Mouse (Mus musculus): Measurements from ENCODE around the gene Cyp2w1. TPM values are rescaled to one million over a fixed set of nuclear protein-coding genes. Genes with fewer than 3 reads are reported as not detected.

Cyp2w1 gene
- polyA plus RNA-seq, 1 experiment = 2.0 TPM

DNA sequence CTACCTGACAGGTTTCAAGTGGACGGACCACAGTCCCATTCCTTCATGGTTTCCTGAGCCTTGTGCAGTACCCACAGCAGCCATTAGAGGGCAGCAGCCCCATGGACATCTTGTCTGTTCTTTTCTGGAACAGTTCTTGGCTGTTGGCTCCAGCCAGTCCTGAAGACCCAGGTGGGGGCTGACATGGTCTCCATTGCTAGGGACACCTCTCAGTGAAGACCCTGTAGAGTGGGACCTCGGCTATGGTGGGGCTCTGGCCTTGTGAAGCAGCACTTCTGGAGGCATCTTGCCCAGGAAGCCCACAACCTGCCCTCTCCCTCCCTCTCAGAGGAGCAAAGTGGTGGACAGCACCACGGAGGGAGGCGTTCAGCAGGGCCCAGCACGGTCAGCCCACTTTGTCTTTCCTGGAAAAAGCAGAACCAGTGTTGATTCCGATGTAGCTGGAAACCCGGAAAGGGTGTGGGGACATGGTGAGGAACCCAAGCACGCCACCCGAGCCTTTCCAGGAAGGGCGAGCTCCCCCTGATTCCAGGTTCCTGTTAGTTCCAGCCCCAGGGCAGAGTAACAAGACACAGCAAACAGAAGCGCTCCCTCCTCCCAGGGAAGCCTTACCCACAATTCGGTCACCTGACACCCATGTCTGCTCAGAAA is 12.0 kb downstream of the Cyp2w1 start:
- 29% methylated on average over 12 of the region's 12 CpGs for WGBS
- Histone ChIP-seq H3K36me3 (ENCODE audit: control insufficient read depth, insufficient read depth, low read length) (no peaks in the 10 kb centered on the region), H3K27me3 (ENCODE audit: control insufficient read depth, insufficient read depth, low read length) (no peaks in the 10 kb centered on the region), H3K27ac (ENCODE audit: insufficient read depth, low read depth, low read length) (peak overlapping the region; percentile 64), H3K4me3 (ENCODE audit: low read depth, low read length) (no peak overlapping the region), H3K4me1 (ENCODE audit: control insufficient read depth, insufficient read depth, insufficient read length, low read length) (peaks cover 3% of the 10 kb centered on the region; the same call in 1 of the 2 replicates)
- TF ChIP-seq POLR2A (IDR thresholded peaks at IDR 0.05; ENCODE audit: low read depth, low read length) = no peak
- peak; percentile 95; the same call in 1 of the 2 replicates for TF ChIP-seq CTCF (IDR thresholded peaks at IDR 0.05; ENCODE audit: extremely low read depth, insufficient read length, insufficient replicate concordance, low read depth, low read length)

DNA sequence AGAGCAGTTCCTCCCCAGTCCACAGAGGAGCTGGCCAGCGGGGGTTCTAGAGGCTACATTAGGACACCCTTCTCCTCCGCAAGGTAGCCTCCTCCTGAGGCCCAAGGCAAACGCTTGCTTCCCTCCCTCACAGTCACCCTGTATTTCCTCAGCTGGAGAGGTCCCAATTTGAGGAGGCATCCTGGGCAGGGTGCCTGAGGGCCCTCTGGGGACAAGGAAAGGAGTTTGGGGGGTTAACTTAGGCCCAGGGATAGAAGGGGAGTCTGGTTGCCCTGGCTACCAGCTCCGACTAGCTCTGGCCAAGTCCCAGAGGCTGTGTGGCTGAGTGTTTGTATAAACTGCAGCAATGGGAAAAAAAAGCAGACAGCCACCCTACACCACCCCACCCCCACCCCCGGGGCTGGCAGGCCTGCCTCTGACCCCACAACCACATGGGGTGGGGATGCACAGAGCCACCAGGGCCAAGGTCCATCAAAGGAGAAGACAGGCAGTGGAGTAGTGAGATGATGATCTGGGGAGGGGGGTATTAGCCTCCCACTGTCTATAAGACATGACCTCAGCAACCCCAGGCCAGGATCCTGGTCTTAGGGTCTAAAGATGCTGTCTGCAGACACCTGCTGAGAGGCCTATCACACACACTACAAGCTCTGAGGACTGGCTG is 12.6 kb downstream of the Cyp2w1 start:
- H3K4me1 ChIP-seq (ENCODE audit: control insufficient read depth, insufficient read depth, insufficient read length, low read length) = peaks cover 3% of the 10 kb centered on the region; the same call in 1 of the 2 replicates
- no peak overlapping the region for H3K4me3 ChIP-seq (ENCODE audit: low read depth, low read length)
- no peak for TF ChIP-seq CTCF (IDR thresholded peaks at IDR 0.05; ENCODE audit: extremely low read depth, insufficient read length, insufficient replicate concordance, low read depth, low read length)
- 0 out of 2 replicates have a peak, but pooled peaks have one; percentile 5 for TF ChIP-seq POLR2A (IDR thresholded peaks at IDR 0.05; ENCODE audit: low read depth, low read length)
- no peaks in the 10 kb centered on the region for H3K36me3 ChIP-seq (ENCODE audit: control insufficient read depth, insufficient read depth, low read length)
- H3K27me3 ChIP-seq (ENCODE audit: control insufficient read depth, insufficient read depth, low read length) = no peaks in the 10 kb centered on the region
- H3K27ac ChIP-seq (ENCODE audit: insufficient read depth, low read depth, low read length) = peak overlapping the region; percentile 64
- whole genome bisulfite sequencing = 62% methylated on average over 5 of the region's 5 CpGs

DNA sequence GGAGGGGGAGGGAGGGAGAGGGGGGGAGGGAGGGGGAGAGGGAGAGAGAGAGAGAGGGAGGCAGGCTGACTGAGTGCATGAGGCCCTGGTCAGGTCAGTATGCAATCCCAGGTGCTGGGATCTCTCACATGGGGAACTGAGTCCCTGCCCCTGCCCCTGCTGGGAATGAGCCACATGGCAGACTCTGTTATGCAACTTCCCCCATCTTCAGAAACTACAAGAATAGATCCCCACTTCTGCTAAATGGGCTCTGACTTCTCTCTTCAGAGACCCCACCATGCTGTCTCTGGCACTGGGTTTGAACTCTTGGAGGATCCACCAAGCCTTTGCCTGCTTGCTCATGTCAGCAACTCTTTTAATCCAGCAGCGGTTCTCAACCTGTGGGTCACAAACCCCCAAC is 13.4 kb downstream of the Cyp2w1 start:
- 86% methylated on average over 1 of the region's 1 CpGs for WGBS
- Histone ChIP-seq H3K27ac (ENCODE audit: insufficient read depth, low read depth, low read length) (no peak overlapping the region), H3K4me3 (ENCODE audit: low read depth, low read length) (no peak overlapping the region), H3K36me3 (ENCODE audit: control insufficient read depth, insufficient read depth, low read length) (no peaks in the 10 kb centered on the region), H3K27me3 (ENCODE audit: control insufficient read depth, insufficient read depth, low read length) (no peaks in the 10 kb centered on the region), H3K4me1 (ENCODE audit: control insufficient read depth, insufficient read depth, insufficient read length, low read length) (peaks cover 3% of the 10 kb centered on the region; the same call in 1 of the 2 replicates)
- TF ChIP-seq CTCF (IDR thresholded peaks at IDR 0.05; ENCODE audit: extremely low read depth, insufficient read length, insufficient replicate concordance, low read depth, low read length) = no peak
- TF ChIP-seq POLR2A (IDR thresholded peaks at IDR 0.05; ENCODE audit: low read depth, low read length) = no peak

DNA sequence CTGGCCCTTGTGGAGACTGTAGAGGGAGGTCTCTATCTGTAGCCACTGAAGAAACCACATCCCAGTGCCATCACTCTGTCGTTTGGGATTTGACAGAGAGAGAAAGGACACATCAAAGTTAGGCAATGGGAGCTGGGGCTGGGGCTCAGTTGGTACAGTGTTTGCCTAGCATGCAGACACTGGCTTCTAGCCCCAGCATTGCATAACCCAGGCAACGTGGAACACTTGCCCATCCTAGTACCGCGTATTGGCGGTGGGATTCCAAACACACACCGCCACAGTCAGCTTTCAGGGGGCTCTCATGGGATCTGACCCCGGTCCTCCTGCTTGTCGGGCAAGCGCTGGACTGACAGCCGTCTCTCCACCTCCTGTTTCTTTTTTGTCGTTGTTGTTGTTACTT is 14.1 kb downstream of the Cyp2w1 start:
- H3K4me1 ChIP-seq (ENCODE audit: control insufficient read depth, insufficient read depth, insufficient read length, low read length) = peaks cover 3% of the 10 kb centered on the region
- WGBS = 77% methylated on average over 11 of the region's 11 CpGs
- no peak overlapping the region for H3K4me3 ChIP-seq (ENCODE audit: low read depth, low read length)
- H3K27me3 ChIP-seq (ENCODE audit: control insufficient read depth, insufficient read depth, low read length) = no peaks in the 10 kb centered on the region
- no peak for TF ChIP-seq CTCF (IDR thresholded peaks at IDR 0.05; ENCODE audit: extremely low read depth, insufficient read length, insufficient replicate concordance, low read depth, low read length)
- H3K36me3 ChIP-seq (ENCODE audit: control insufficient read depth, insufficient read depth, low read length) = no peaks in the 10 kb centered on the region
- no peak overlapping the region for H3K27ac ChIP-seq (ENCODE audit: insufficient read depth, low read depth, low read length)

DNA sequence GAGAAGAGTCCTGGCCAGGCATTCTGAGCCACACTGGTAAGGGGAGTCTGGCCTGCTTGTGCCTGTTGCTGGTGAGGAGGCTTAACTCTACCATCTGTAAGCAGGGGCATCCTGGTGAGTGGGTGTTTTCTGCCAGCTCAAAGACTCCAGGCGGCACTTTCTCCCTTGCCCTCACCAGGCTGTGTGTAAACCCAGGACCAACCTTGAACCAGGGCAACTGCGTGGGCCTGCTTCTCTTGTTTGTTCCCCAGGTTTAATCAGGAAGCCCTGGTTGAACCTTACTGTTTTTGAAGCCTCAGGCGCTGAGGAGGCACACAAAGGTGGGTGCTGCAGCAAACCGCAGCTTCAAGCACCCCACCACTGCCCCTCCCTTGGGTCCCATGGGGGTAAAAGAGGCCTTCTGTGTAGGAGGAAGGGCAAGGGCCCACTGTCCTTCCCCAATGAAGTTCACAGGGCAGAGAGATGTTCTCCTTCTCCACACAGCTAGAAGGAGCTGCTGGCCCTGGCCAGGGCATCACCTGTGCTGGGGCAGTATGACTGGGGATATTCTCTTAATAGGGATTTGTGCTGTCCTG is 15.6 kb downstream of the Cyp2w1 start:
- 85% methylated on average over 4 of the region's 4 CpGs for WGBS
- no peak overlapping the region for H3K4me3 ChIP-seq (ENCODE audit: low read depth, low read length)
- TF ChIP-seq CTCF (IDR thresholded peaks at IDR 0.05; ENCODE audit: extremely low read depth, insufficient read length, insufficient replicate concordance, low read depth, low read length) = no peak
- no peak for TF ChIP-seq POLR2A (IDR thresholded peaks at IDR 0.05; ENCODE audit: low read depth, low read length)
- H3K27me3 ChIP-seq (ENCODE audit: control insufficient read depth, insufficient read depth, low read length) = no peaks in the 10 kb centered on the region
- peaks cover 9% of the 10 kb centered on the region for H3K4me1 ChIP-seq (ENCODE audit: control insufficient read depth, insufficient read depth, insufficient read length, low read length)
- no peaks in the 10 kb centered on the region for H3K36me3 ChIP-seq (ENCODE audit: control insufficient read depth, insufficient read depth, low read length)
- H3K27ac ChIP-seq (ENCODE audit: insufficient read depth, low read depth, low read length) = no peak overlapping the region

DNA sequence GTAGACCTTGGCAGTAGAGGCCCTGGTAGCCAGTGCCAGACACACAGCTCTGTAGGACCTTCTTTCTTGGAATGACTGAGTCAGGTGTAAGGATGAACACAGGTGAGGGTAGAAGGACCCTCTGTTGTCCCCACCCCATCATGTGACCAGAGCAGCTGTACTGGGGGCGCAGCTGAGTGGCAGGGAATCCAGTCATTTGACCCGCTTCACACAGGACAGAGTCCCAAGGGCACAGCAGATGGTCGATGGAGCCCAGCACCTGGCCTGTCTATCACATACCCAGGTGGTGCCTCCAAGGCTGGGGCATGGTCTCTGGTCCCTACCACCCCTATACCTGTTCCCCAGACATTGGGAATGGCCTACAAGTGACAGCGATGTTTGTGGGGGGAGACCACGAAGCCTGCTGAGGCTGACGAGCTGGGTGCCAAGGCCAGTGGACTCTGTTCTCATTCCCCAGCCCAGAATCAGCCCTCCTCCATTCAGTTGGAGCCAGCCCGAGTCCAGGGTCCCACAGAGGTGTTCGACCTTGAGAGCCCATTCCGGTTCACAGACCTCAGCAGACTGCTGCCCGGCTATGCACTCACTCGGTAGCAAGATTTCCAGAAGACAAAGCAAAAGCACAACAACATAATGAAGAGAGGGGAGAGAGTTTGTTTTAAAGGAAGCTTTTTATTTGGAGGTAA is 16.4 kb downstream of the Cyp2w1 start:
- 59% methylated on average over 11 of the region's 11 CpGs for WGBS
- Histone ChIP-seq H3K27ac (ENCODE audit: insufficient read depth, low read depth, low read length) (no peak overlapping the region), H3K4me3 (ENCODE audit: low read depth, low read length) (no peak overlapping the region), H3K36me3 (ENCODE audit: control insufficient read depth, insufficient read depth, low read length) (no peaks in the 10 kb centered on the region), H3K4me1 (ENCODE audit: control insufficient read depth, insufficient read depth, insufficient read length, low read length) (peaks cover 14% of the 10 kb centered on the region), H3K27me3 (ENCODE audit: control insufficient read depth, insufficient read depth, low read length) (no peaks in the 10 kb centered on the region)
- TF ChIP-seq CTCF (IDR thresholded peaks at IDR 0.05; ENCODE audit: extremely low read depth, insufficient read length, insufficient replicate concordance, low read depth, low read length) = no peak

DNA sequence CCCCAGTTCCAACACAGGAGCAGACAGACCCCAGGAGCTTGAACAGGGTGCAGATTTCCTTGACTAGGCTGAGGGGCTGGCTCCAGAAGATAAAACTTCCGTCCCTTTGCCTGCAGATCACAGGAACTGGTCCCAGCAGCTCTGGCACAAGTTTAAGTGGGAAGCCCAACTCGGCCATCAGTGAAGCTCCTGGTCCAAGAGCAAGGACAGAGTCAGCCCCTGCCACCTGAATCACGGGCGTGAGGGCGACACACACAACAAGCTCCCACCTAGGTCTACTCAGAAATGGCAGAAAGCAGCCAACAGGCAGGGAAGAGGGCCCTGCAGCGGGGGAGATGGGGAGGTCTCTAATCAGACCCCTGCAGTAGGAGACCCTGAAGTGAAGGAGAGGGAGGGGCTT is 17.9 kb downstream of the Cyp2w1 start:
- peak overlapping the region; percentile 15; the same call in 1 of the 2 replicates for H3K27ac ChIP-seq (ENCODE audit: insufficient read depth, low read depth, low read length)
- 92% methylated on average over 6 of the region's 6 CpGs for WGBS

More for the DNA sequence above, 17.9 kb downstream of the Cyp2w1 start:
- TF ChIP-seq CTCF (IDR thresholded peaks at IDR 0.05; ENCODE audit: extremely low read depth, insufficient read length, insufficient replicate concordance, low read depth, low read length) = no peak
- TF ChIP-seq POLR2A (IDR thresholded peaks at IDR 0.05; ENCODE audit: low read depth, low read length) = no peak
- no peaks in the 10 kb centered on the region for H3K27me3 ChIP-seq (ENCODE audit: control insufficient read depth, insufficient read depth, low read length)
- peaks cover 15% of the 10 kb centered on the region for H3K4me1 ChIP-seq (ENCODE audit: control insufficient read depth, insufficient read depth, insufficient read length, low read length)
- no peaks in the 10 kb centered on the region for H3K36me3 ChIP-seq (ENCODE audit: control insufficient read depth, insufficient read depth, low read length)
- H3K4me3 ChIP-seq (ENCODE audit: low read depth, low read length) = no peak overlapping the region
